Mouse (Mus musculus): ENCODE data around the gene Sh2b1.
"Not testable (repeated sequence)": the region's sequence is repeated elsewhere in the genome, so short reads cannot be mapped to it uniquely, and the experiment has no call there.

The Sh2b1 gene

DNA sequence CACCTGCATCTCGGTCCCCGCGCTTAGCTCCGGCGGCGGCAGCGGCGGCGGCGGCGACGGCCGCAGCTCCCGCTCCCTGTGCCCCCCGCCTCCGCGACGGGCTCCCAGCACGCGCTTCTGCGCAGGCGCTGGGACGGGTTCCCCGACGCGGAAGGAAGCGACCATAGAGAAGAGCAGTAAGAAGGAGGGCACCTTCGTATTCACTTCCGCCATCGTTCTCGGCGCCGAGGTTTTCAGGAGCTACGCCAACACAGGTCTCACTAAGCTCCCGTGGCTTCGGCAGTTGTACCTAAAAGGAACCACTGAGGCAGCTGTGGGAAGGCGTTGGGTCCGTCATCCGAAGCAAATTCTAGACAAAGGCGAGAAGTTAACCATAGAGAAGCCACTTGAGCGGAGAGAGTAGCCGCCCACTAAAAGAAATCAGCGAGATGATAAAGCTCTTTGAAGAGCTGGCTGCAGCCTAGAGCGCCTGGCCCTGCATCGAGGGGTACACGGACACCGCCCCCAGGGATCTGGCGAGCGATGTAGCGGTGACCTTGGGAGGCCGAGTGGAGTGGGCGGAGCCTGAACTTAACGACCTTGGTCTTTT, at the start of gene Sh2b1:
Sh2b1 (minus strand) TSS at position 432 of the 589 bp plus-strand sequence.
- peak; percentile 92 for DNase-seq

GRCm38 (mm10) chr7:126523316-126523715, 48.1 kb upstream of the Sh2b1 start:
- no peak for DNase-seq

DNA sequence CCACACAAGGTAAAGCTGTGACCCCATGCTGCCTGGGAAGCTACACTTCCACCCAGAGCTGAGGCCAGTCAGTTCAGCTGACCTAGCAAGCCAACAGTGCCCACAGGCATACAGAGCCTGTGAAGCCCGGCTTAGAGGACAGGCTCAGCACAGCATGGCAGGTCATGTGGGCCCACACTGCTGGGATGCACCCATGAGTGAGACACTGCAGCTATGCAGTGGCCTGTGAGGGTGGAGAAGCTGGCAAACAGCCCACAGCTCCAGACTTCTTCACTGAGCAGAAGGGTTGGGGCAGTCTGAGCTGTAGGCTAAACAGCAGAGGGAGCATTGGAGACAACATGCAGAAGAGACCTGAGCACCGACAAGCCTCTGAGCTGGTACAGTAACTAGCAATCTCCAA, 44.3 kb upstream of the Sh2b1 start:
- DNase-seq: peak; percentile 18 to 37

DNA sequence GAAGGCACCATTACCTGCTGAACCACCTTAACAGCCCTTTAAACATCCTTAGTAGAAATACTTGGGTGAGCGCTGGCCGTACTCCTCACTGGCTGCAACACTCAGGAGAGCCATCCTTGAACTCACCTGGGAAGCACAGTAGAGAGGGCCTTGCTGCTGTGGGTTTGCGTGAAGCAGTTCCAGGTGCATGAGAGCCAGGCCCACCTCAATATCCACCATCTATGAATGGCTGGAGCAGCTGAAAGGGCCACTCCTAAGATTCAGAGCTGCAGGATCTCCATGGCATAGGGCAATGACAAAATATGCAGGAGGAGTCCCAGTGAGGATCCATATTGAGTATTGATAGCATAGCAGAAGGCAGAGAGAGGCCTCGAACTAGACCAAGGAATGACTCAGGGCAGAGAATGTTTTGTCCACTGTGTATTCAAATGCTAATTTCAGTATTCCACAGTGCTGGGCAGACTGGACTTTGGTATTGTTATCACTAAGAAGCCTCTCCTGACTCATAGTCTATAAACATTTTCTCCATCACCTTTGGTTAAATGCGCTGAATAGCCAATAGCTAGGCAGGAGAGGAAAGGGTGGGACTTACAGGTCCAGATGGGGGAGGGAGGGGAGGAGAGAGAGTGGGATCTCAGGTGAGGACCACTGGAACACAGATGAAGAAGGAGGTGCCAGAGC, 43.2 kb upstream of the Sh2b1 start:
- no peak for DNase-seq

- DNase-seq: no peak
These were observed 36.1 kb upstream of the Sh2b1 start for GRCm38 (mm10) chr7:126511287-126511686.

GRCm38 (mm10) chr7:126507126-126507778, 32.0 kb upstream of the Sh2b1 start:
- DNase-seq: no peak

- no peak for DNase-seq
These were observed 29.7 kb upstream of the Sh2b1 start for GRCm38 (mm10) chr7:126504913-126505312.

- DNase-seq: peak; percentile 99 to 100
These were observed 28.2 kb upstream of the Sh2b1 start, which contains the start of gene Atxn2l for GRCm38 (mm10) chr7:126503273-126503878. Gene Atxn2l, minus strand, starts transcription at chr7:126503437.

- no peak for DNase-seq
These were observed 27.5 kb upstream of the Sh2b1 start for GRCm38 (mm10) chr7:126502751-126503150.

DNA sequence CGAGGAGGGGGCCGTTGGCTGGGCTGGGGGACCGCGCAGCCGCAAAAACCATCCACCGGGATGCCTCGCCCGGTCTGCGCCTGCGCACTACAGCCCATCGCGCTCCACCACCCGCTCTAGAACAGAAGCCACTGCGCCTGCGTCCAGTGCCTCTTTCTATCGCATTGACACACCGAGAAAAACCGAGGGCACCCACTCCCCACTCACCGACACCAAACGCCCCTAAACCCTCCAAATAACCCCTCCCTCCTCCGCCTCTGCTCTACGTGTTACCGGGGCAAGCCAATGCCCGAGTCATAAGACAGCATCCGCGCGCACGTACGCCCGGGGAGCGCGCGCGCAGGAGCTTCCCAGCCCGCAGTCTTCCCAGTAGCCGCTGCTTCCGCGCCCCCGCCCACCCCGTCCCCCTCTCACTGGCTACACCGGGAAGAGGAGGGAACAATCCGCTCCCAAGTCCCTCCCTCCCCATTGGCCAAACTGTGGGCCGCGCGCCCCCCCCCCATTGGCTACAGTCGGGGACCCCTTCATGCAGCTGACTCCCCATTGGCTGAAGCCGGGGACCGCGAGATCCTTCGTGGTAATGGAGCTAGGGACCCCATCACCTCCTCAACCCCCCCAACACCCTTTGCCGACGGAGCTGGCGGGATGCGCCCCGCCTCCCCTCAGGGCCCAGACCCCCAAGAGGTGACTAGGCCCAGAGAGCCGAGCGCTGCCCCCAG, 27.0 kb upstream of the Sh2b1 start:
- DNase-seq: peak; percentile 95

- DNase-seq: no peak
These were observed 26.4 kb upstream of the Sh2b1 start for GRCm38 (mm10) chr7:126501684-126502022.

- no peak for DNase-seq
These were observed 24.2 kb upstream of the Sh2b1 start for GRCm38 (mm10) chr7:126499416-126499815.

DNA sequence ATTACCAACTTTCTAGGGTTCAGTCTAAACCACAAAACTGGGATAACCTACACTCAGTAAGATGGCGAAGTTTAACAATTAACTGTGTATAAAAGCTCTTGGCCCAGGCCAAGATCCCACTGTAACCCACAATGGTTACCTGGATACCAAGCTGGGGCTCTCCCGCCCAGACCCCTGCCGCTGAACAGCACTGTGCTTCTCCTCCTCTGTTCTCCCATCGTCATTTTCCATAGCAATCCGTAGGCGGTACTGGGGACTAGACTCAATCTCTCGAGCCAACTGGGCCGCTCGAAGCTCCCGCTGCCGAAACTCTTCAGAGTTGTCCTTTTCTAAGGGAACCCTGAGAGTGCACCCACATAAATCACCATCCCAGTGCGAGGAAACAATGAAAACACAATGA, 22.7 kb upstream of the Sh2b1 start:
- no peak for DNase-seq

- no peak for DNase-seq
These were observed 21.3 kb upstream of the Sh2b1 start for GRCm38 (mm10) chr7:126496475-126496874.

DNA sequence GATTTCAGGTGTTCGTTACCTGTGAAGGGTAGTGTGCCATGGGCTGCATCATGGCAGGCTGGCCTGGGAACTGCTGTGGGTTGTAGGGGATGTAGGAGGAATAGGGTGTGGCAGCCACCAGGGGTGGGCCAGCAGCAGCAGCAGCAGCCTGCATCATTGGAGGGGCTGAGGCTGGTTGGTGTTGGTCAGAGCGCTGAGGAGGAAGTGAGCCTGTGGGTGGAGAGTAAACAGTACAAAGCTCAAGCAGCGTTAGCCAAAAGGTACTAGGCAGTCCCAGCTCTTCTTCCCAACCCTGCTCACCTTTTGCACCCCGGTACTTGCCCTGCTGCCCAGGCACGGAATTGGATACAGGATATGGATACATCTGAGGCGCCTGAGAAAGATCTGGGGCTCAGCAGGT, 18.9 kb upstream of the Sh2b1 start:
- DNase-seq: no peak

GRCm38 (mm10) chr7:126491973-126492372, 16.7 kb upstream of the Sh2b1 start:
- no peak for DNase-seq

- no peak for DNase-seq
These were observed 15.8 kb upstream of the Sh2b1 start for GRCm38 (mm10) chr7:126491005-126491404.

DNA sequence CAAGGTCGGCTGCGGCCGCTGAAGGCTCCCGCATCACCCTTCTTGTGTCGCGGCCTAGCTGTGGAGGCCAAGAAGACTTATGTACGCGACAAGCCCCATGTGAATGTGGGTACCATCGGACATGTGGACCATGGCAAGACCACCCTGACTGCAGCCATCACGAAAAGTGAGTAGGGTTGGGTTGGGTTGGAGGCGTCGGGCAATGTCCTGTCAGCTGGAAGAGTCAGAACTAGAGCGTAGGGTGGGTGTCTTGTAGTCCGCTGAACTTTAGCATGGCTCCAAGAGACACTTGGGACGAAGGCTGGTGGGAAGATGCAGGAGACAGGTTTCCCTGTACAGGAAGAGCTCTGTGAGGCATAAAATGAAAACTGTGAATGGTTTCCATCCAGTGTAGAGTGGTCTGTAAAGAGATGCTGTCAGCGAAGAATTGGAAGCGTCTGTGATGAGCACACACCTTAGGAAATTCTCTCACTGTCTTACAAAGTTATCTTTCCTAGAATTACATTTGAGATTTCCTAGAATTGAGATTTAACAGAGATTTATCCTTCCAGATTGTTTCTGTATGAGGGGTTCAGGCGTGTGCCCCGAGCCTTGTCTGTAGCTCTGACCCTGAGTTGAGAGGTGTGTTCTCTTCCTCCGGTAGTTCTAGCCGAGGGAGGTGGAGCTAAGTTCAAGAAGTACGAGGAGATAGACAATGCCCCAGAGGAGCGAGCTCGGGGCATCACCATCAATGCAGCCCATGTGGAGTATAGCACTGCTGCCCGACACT, 12.6 kb upstream of the Sh2b1 start:
- not testable (repeated sequence) for DNase-seq

DNA sequence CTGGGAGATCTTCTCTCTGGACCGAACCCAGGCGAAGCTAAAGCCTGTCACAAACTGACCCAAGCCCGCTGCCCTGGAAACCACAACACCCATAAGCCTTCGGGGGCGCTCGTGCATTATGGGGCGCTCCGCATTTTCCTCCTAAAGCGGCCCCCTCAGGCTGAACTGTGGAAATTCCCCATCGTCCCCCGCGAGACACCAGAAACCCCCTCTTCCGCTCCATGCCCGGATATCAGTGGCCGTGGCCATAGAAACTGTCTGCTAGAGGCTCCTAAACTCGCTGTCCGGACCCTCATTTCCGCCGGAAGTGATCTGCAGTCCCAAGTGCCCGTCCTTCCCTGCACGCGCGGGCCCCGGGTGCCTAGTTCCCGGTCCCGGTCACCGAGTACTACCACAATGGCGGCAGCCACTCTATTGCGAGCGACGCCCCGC, 11.8 kb upstream of the Sh2b1 start, which contains the start of gene Tufm:
Tufm (plus strand) TSS at position 310 of the 432 bp plus-strand sequence.
- peak; percentile 97 to 98 for DNase-seq

DNA sequence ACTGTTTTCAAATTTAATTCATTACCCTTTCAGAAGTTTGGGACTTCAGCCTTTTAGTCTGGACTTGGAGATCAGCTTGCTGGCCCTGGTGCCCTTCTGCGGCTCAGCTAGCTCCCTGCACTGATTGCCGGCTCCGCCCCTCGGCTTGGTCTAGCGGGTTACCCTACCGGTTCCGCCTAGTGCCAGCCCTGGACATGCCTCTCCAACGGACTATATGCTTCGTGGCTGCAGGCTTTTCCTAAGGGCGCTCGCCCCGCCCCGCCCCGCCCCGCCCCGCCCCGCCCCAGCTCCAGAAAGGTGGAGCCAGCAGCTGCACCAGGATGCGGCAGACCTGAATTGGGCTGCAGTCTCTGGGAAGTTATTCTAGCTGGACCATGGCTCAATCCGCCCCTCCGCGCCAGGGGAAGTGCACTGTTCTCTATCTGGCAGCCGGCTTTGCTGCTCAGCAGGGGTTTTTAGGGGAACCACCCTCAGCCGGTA, 7.2 kb upstream of the Sh2b1 start:
- peak; percentile 95 to 97 for DNase-seq

DNA sequence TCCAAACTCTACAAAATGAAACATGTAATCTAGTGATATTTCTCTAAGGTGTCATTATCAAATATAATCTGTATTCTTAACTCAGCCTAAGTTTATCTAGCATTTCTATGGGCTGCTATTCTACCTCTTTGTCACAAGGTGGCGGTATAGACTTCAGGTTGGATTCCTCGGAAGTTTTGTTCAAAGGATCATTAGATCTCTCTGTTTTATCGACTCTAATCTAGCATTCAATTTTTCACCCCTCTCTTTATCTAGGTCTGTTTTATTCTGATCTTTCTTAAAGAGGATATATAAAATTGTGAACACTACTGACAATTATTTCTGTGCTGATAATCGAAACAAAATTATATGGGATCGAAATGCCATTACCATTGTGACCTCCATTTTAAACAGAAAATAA, 6.5 kb upstream of the Sh2b1 start:
- no peak for DNase-seq

GRCm38 (mm10) chr7:126474486-126474955, 703 bp downstream of the Sh2b1 start:
- peak in 1 of 2 experiments; percentile 5 for DNase-seq
